9 mouse cellular contexts compared by ENCODE assay signal in the genomic region with DNA sequence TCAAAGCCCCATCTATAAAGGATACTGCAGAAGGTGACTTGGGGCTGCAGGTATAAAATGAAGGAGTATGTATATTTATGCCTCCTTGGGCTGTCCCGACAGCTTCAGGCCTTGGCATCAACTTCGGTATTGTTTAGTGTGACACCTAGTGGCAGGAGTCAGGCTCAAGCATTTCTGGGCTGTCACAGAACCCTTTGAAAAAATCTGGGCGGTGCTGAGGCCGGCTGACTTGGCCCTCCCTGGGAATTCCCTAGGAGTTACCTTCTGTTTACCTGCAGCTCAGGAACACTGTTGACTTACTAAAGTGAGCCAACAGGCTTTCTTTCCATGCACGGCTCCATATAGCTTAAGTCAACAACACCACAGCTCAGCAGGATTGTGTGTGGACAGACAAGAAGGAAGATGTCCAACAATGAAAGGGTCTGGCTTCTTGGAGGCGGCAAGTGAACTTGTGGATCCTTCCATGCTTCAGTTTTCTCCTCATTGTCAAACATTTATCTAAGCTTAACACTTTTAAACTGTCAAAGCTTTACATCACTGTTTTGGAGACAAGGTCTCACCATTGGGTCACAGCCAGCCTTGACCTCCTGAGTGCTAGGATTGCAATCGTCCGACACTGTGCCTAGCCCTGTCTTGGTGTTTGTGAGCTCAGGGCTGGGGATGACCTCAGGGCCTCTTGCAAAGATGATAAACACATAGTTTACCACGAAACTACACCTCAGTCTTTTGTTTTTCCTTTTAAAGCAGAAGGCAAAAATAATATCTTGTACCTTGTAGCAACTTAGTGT. TPM values are rescaled to one million over a fixed set of nuclear protein-coding genes. Genes with fewer than 3 reads are reported as not detected.
DNase-seq lines count a peak whose midpoint lies in the region; ATAC-seq and TF ChIP-seq lines count a peak whose summit lies in the region.
"Had no signal": no experiment of that assay in that cellular context is flagged by ENCODE, and none has a peak within 500 bp of the region (broad histone marks: within the 10 kb centered on the region; RNA-seq: fewer than 3 reads in every experiment).

No protein-coding gene starts in this region.

- peak overlapping the region; percentile 55; the same call in 1 of the 2 replicates for H3K27ac ChIP-seq in left cerebral cortex, adult 2 months
- H3K27ac ChIP-seq: neural tube, embryonic 12.5 days had no signal

- intact Hi-C loops in left cerebral cortex, adult 2 months (cut with DNase I) = loop anchor here (10.0 kb wide), 1 partner anchor 339 kb away; a partner anchor contains a TSS
- intact Hi-C loops in left cerebral cortex, postnatal 14 days (cut with DNase I) = no loop called here

- no peak overlapping the region for H3K4me3 ChIP-seq in left cerebral cortex, adult 2 months
- H3K4me3 ChIP-seq: neural tube, embryonic 12.5 days had no signal

- ATAC-seq in neutrophil, adult 5-6 weeks (ENCODE audit: extremely low read depth, insufficient number of reproducible peaks, low FRiP score, poor library complexity, severe bottlenecking) = peak; percentile 37

- peak; percentile 81 for TF ChIP-seq CTCF in left cerebral cortex, adult 2 months (IDR thresholded peaks at IDR 0.05)

- peak; percentile 42 to 53 for DNase-seq in left cerebral cortex, adult 2 months (ENCODE audit: extremely low spot score in 1 of 2, low spot score in 2 of 2)
- DNase-seq in left cerebral cortex, adult 11 months (ENCODE audit: low spot score) = no peak
- peak; percentile 91 for DNase-seq in MN1 (ENCODE audit: low spot score)
- peak; percentile 78 to 80 for DNase-seq in cerebellum, adult 18-20 months
- peak; percentile 43 to 58 for DNase-seq in gastrocnemius, postnatal 4 days (ENCODE audit: low spot score in 2 of 2)
- peak; percentile 62 to 71 for DNase-seq in left cerebral cortex, postnatal 14 days (ENCODE audit: low spot score in 2 of 2)
- DNase-seq in thymus, postnatal 25 days = peak; percentile 83

RNA-seq across cellular contexts. Expression of a gene that starts 2.9 kb away (rescaled TPM):
- total RNA-seq in left cerebral cortex, adult 2 months (2021) = 10 to 100 TPM; 33.3 to 53.1 TPM
- total RNA-seq in gastrocnemius, postnatal 4 days (2021) = 10 to 100 TPM; 37.1 to 46.5 TPM
- total RNA-seq in left cerebral cortex, postnatal 14 days (2021) = 10 to 100 TPM; 28.3 to 46.4 TPM
- total RNA-seq in neutrophil, adult 5-6 weeks (2017) = 150 and 173 TPM in 2 replicates
